Mouse (Mus musculus) forebrain, embryonic 16.5 days (tissue): ENCODE data around the gene Cyb5r2. TPM values are rescaled to one million over a fixed set of nuclear protein-coding genes. Genes with fewer than 3 reads are reported as not detected.
A peak's percentile ranks its signal among the peaks of the same experiment; 100 is the strongest.

Experiments
- ATAC-seq: fragments of 200-750 bp; cut with Nextera tagmentation; 2 replicates; pipeline ENCODE4 v1.8.0; 2017; ENCODE audit warnings: mild to moderate bottlenecking, moderate library complexity
- H3K27ac ChIP-seq: fragments of 300-500 bp; sonication (generic); 2 replicates; pipeline ENCODE4 v1.5.1; 2014; ENCODE audit warnings: low read length, control low read depth
- H3K27me3 ChIP-seq: fragments of 300-500 bp; sonication (generic); replicated peaks from 2 replicates; pipeline ENCODE4 v1.6.1; 2014; ENCODE audit warnings: low read length; ENCODE audit not compliant: control insufficient read depth, insufficient read depth
- H3K36me3 ChIP-seq: fragments of 300-500 bp; sonication (generic); 2 replicates; pipeline ENCODE4 v1.6.1; 2014; ENCODE audit not compliant: control insufficient read depth, insufficient read depth
- H3K4me1 ChIP-seq: fragments of 300-500 bp; sonication (generic); replicated peaks from 2 replicates; pipeline ENCODE4 v1.6.1; 2014; ENCODE audit warnings: low read length; ENCODE audit not compliant: control insufficient read depth, insufficient read depth
- H3K4me2 ChIP-seq: fragments of 300-500 bp; sonication (generic); 2 replicates; pipeline ENCODE4 v1.6.1; 2014; ENCODE audit warnings: mild to moderate bottlenecking, low read length, control low read depth
- H3K4me3 ChIP-seq: fragments of 300-500 bp; sonication (generic); replicated peaks from 2 replicates; pipeline ENCODE4 v1.5.1; 2014; ENCODE audit warnings: mild to moderate bottlenecking, low read length, control low read depth
- H3K9ac ChIP-seq: fragments of 300-500 bp; sonication (generic); replicated peaks from 2 replicates; pipeline ENCODE4 v1.6.1; 2014; ENCODE audit warnings: low read depth, low read length, control low read depth
- H3K9me3 ChIP-seq: fragments of 300-500 bp; sonication (generic); 2 replicates; pipeline ENCODE4 v1.6.1; 2016; ENCODE audit warnings: low read length; ENCODE audit not compliant: control insufficient read depth
- WGBS: fragments of 180-500 bp; shearing (Covaris S2); extraction: QIAGEN DNeasy Blood & Tissue Kit; methylation state at CpG from one replicate; pipeline ENCODE4 v1.1.7; 2014; 5-methylcytosine and 5-hydroxymethylcytosine counted together
- polyA plus RNA-seq: library from polyadenylated mRNA; unstranded; fragments of >200 nt; fragmentation: Nextera tagmentation; extraction: Ambion mirVana; gene quantifications from 2 replicates; pipeline ENCODE4 v1.2.1, GENCODE M21; 2015

Gene Cyb5r2
- polyA plus RNA-seq: 0.18 TPM in 1 of 2 replicates, not detected in the other

DNA sequence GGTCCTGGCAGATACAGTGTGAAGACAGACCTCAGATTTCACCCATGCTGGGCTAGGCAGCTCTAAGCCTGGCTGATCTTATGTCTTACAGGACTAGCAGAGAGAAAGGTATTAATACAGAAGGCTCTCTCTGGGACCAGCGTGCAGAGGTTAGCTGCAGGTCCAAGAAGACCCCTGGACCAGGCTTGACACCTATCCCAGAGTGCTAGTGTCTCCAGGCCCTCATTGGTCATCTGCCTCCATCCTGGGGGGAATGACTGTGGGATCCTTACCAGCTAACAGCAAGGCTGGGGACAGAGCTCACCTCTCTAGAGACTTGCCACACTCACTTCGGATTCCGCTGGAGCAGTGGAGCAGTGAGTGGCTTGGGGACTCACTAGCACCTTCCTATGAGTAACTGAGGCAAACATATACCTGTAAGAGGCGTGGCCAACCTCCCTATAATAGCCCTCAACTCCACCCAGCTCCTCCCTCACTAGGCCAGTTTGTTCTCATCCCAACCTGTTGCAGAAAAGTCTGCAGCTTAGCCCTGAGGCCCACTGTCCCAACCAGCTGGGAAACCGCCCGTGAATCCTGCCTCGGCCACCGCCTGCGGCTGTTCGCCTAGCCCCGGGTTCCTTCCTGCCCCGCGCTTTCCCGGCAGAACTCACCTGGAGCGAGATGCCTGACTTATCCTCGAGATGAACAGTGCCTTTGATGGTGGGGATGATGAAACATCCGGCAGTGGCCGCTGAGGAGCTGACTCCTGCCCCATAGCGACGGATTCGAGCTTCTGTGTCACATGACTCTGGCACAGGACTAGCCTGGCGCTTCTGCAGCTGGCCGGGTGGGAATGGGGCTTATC, at the start of gene Cyb5r2:
Gene Cyb5r2 (minus strand): TSS at position 725 of the 844 bp plus-strand sequence.
- 0 out of 2 replicates have a peak within 1 kb of the TSS, but pooled peaks have one; percentile 5 for H3K9ac ChIP-seq
- H3K4me3 ChIP-seq: peak within 1 kb of the TSS; percentile 9
- no peaks in the 10 kb centered on the region for H3K9me3 ChIP-seq
- ATAC-seq: no peak; the same call in 1 of the 2 replicates
- no peak within 1 kb of the TSS for H3K27ac ChIP-seq
- WGBS: 14% methylated on average over 23 of the region's 23 CpGs
- no peaks in the 10 kb centered on the region for H3K27me3 ChIP-seq
- H3K36me3 ChIP-seq: no peaks in the 10 kb centered on the region
- H3K4me2 ChIP-seq: peak within 1 kb of the TSS; percentile 44
- 0 out of 2 replicates have a peak, but pooled peaks cover 2% of the 10 kb centered on the region for H3K4me1 ChIP-seq

DNA sequence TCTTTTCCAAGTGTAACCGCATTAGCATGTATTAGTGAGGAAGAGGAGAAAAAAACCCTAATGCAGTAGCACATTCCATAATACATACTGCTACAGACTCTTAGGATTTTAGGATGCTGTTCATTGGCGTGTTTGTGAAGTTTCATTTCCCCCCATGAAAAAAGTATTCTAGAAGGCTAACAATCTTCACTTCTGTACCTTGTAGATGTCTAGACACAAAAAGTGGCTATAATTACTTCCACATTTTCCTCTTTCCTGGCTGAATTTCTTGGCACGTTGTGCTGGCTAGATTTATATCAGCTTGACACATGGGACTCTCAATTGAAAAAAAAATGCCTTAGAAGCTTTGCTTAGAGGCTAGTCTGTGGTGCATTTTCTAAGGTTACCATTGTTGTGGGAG, 44.3 kb upstream of the Cyb5r2 start:
- Histone ChIP-seq H3K4me2 (no peak overlapping the region), H3K36me3 (no peaks in the 10 kb centered on the region), H3K9ac (no peak overlapping the region), H3K27ac (no peak overlapping the region), H3K9me3 (no peaks in the 10 kb centered on the region; the same call in 1 of the 2 replicates), H3K4me1 (no peaks in the 10 kb centered on the region), H3K27me3 (no peaks in the 10 kb centered on the region), H3K4me3 (no peak overlapping the region)
- no peak for ATAC-seq
- 81% methylated on average over 3 of the region's 3 CpGs for WGBS

DNA sequence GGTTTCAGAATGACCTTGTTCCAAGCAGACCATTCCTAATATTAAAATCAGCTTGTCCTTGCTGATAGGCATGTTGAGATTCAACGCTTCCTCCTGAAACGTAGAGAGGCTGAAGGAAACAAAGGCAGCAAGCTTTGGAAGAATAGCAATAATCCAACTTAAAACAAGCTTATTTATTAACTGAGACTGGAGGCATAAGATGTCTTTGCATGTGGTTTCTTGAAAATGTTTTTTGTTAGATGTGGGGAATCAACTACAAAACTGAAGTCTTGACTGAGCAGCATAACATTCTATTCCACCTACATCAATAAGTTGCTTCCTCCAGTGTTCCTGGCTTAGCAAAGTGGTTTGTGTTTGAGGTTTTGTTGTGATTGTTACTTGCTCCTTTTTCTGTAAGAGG, 43.3 kb upstream of the Cyb5r2 start, which contains the start of gene Ovch2:
Gene Ovch2 (minus strand): TSS at position 101 of the 400 bp plus-strand sequence.
- Histone ChIP-seq H3K9ac (no peak within 1 kb of the TSS), H3K36me3 (no peaks in the 10 kb centered on the region), H3K27ac (no peak within 1 kb of the TSS), H3K4me1 (no peaks in the 10 kb centered on the region), H3K4me3 (no peak within 1 kb of the TSS), H3K27me3 (no peaks in the 10 kb centered on the region), H3K9me3 (no peaks in the 10 kb centered on the region; the same call in 1 of the 2 replicates), H3K4me2 (no peak within 1 kb of the TSS)
- 91% methylated on average over 2 of the region's 2 CpGs for WGBS
- no peak for ATAC-seq

DNA sequence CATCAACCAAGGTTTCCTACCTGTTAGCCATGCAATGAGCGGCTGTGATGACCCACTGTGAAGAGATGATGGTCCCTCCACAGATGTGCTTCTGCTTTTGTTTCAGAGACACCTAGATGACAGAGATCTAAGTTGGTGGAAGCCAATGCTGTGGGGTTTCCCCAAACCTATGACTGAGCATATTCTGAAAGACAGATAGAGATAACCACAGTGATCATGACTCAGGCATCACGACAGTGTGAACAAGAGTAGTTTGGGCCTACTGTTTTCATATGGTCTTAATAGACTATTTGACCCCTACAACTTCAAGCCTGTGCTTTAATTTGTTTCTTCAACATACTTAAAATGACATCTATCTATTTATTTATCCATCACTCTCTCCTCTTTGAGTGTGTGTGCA, 38.7 kb upstream of the Cyb5r2 start:
- 91% methylated on average over 2 of the region's 2 CpGs for WGBS
- Histone ChIP-seq H3K27ac (no peak overlapping the region), H3K9ac (no peak overlapping the region), H3K9me3 (no peaks in the 10 kb centered on the region), H3K4me2 (no peak overlapping the region), H3K27me3 (no peaks in the 10 kb centered on the region), H3K4me3 (no peak overlapping the region), H3K36me3 (no peaks in the 10 kb centered on the region), H3K4me1 (no peaks in the 10 kb centered on the region)
- ATAC-seq: no peak

DNA sequence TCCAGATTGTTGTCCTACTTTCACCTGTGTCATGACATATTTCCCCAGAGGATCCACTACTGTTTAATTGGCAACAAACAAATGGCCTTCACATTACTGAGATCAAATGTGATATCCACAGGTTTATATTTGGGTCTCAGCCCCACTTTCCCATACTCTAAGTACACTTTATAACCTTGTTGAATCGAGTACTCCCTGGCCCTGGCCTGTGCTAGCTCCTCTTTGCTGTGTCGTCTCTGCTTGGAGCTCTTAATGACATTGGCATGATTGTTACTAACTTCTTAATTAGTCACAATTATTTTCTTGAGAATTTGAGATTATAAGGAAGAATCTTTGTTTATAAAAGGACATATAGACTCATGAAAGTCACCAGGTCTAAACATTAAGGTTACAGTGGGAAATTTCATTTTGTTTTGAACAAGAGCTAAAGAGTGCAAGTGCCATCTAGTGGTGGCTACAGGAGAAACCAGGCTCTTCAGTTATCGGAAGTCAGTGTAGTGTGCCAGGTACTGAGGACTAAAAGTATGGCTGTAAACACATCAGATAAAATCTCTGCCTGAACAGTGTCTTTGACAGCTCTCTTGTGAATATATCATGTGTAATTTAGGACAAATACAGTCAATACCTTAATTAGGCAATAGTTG, 30.3 kb upstream of the Cyb5r2 start:
- H3K4me3 ChIP-seq: no peak overlapping the region
- H3K27me3 ChIP-seq: no peaks in the 10 kb centered on the region
- H3K9me3 ChIP-seq: no peaks in the 10 kb centered on the region
- ATAC-seq: peak; percentile 40; the same call in 1 of the 2 replicates
- H3K4me2 ChIP-seq: no peak overlapping the region
- 63% methylated on average over 3 of the region's 3 CpGs for WGBS
- no peaks in the 10 kb centered on the region for H3K4me1 ChIP-seq
- H3K9ac ChIP-seq: no peak overlapping the region
- H3K36me3 ChIP-seq: no peaks in the 10 kb centered on the region
- H3K27ac ChIP-seq: no peak overlapping the region

DNA sequence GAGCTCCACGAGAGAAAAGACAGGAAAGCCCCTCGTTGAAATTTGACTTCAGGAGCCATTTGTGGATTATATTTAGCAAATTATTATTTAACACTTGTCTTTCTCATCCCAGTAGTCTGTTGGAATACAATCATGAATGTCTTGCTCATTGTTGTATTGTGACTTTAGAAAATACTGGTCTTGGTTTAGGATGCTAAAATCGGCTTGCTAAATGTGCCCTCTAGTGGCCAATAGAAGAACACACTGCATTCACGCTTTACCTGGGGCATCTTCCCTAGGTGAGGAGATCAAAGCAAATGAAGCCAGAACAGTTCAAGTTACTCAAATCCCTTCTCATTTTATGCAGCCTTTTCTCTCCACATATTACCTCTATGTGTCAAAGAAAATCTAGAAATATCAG, 21.8 kb upstream of the Cyb5r2 start:
- no peaks in the 10 kb centered on the region for H3K4me1 ChIP-seq
- ATAC-seq: no peak

DNA sequence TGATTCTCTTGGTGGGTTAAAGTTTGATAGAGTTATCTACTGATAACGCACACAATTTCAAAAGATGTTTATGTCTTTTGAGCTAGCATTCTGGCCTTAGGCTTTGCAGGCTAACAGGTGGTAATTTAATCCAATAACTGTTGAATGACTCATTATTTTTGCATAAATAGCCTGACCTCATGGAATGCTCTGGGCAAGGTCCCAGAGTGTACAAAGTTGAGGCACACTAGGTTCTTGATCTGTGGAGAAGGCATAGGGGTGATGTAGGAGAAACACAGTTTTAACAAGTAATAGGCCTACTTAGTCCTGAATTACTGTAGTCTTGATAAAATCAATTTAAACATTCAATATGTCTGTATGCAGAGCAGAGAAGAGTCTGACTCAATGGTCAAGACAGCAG, 20.4 kb upstream of the Cyb5r2 start:
- no peaks in the 10 kb centered on the region for H3K9me3 ChIP-seq
- H3K36me3 ChIP-seq: no peaks in the 10 kb centered on the region
- H3K4me3 ChIP-seq: no peak overlapping the region
- H3K27me3 ChIP-seq: no peaks in the 10 kb centered on the region
- H3K4me2 ChIP-seq: no peak overlapping the region
- WGBS: 75% methylated on average over 1 of the region's 1 CpGs
- H3K4me1 ChIP-seq: no peaks in the 10 kb centered on the region
- H3K27ac ChIP-seq: no peak overlapping the region
- no peak for ATAC-seq
- no peak overlapping the region for H3K9ac ChIP-seq

More for the DNA sequence above, 21.8 kb upstream of the Cyb5r2 start:
- Histone ChIP-seq H3K9me3 (no peaks in the 10 kb centered on the region), H3K27ac (no peak overlapping the region), H3K4me2 (no peak overlapping the region), H3K9ac (no peak overlapping the region), H3K36me3 (no peaks in the 10 kb centered on the region), H3K27me3 (no peaks in the 10 kb centered on the region), H3K4me3 (no peak overlapping the region)
- WGBS: 45% methylated on average over 4 of the region's 4 CpGs

DNA sequence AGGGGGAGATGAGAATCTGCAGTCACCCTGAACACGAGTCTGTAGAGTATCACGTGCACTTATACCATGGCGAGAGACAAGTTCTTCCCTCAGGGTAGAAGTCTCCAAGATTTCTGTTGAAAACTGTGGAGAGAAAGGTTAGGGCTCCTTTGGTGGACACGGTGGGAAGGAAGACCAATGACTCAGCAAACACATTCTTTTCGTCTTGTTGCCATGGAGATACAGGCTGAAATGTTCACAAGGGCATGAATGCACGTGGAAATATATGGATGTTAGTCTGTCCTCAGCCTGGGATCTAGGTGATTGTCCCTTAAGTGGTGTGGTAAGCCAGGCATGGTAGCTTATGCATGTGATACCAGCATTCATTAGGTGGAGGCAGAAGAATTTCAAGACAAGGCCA, 13.0 kb upstream of the Cyb5r2 start:
- Histone ChIP-seq H3K27me3 (no peaks in the 10 kb centered on the region), H3K4me3 (no peak overlapping the region), H3K27ac (no peak overlapping the region), H3K9ac (no peak overlapping the region), H3K4me1 (no peaks in the 10 kb centered on the region), H3K9me3 (no peaks in the 10 kb centered on the region), H3K4me2 (no peak overlapping the region), H3K36me3 (no peaks in the 10 kb centered on the region)
- ATAC-seq: no peak
- WGBS: 61% methylated on average over 6 of the region's 6 CpGs

DNA sequence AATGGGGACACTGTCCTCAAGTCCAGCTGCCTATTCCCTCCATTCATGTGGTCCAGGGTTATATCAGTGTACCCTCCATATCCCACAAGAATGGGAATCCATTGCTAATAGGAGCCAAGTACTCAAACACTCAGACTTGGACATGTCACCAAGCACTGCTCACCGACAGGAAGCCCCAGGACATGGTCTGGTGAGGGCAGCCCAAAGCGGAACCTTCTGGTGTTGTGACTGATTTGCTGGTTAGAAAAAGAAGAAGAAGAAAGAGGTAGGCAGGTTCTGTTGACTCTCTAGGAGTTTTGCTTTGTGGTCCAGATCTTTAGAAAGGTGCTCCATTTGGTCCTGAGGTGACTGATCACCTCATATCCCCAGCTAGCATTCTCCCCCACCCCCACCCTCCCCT, 1.1 kb downstream of the Cyb5r2 start:
- Histone ChIP-seq H3K4me1 (0 out of 2 replicates have a peak, but pooled peaks cover 2% of the 10 kb centered on the region), H3K4me3 (no peak overlapping the region), H3K4me2 (no peak overlapping the region), H3K27ac (no peak overlapping the region), H3K36me3 (no peaks in the 10 kb centered on the region), H3K9me3 (no peaks in the 10 kb centered on the region), H3K9ac (no peak overlapping the region), H3K27me3 (no peaks in the 10 kb centered on the region)
- ATAC-seq: no peak
- 95% methylated on average over 2 of the region's 2 CpGs for whole genome bisulfite sequencing
